Mouse (Mus musculus) forebrain, embryonic 10.5 days (tissue): ENCODE measurements around the gene Smim27. TPM values are rescaled to one million over a fixed set of nuclear protein-coding genes. Genes with fewer than 3 reads are reported as not detected.
"Not testable (repeated sequence)": the region's sequence is repeated elsewhere in the genome, so short reads cannot be mapped to it uniquely, and the experiment has no call there.

Source experiments
- DNase-seq: peaks from one replicate; pipeline ENCODE4 v3.0.0-alpha.2; 2017; ENCODE audit warnings: low spot score; ENCODE audit errors: extremely low spot score
- H3K27ac ChIP-seq: fragments of 300-500 bp; sonication (generic); 2 replicates; pipeline ENCODE4 v1.5.1; 2016; ENCODE audit warnings: mild to moderate bottlenecking
- H3K27me3 ChIP-seq: fragments of 300-500 bp; sonication (generic); 2 replicates; pipeline ENCODE4 v1.6.1; 2016; ENCODE audit warnings: mild to moderate bottlenecking; ENCODE audit not compliant: poor library complexity, severe bottlenecking
- H3K36me3 ChIP-seq: fragments of 300-500 bp; sonication (generic); replicated peaks from 2 replicates; pipeline ENCODE4 v1.6.1; 2016; ENCODE audit warnings: mild to moderate bottlenecking, moderate library complexity
- H3K4me1 ChIP-seq: fragments of 300-500 bp; sonication (generic); 2 replicates; pipeline ENCODE4 v1.6.1; 2016
- H3K4me3 ChIP-seq: fragments of 300-500 bp; sonication (generic); 2 replicates; pipeline ENCODE4 v1.5.1; 2016; ENCODE audit warnings: mild to moderate bottlenecking, moderate library complexity
- H3K9me3 ChIP-seq: fragments of 300-500 bp; sonication (generic); 2 replicates; pipeline ENCODE4 v1.6.1; 2016; ENCODE audit warnings: mild to moderate bottlenecking, moderate library complexity
- WGBS: fragments of 180-500 bp; shearing (Covaris S2); methylation state at CpG from one replicate; pipeline ENCODE4 v1.1.7; 2016; 5-methylcytosine and 5-hydroxymethylcytosine counted together
- polyA plus RNA-seq: library from polyadenylated mRNA; unstranded; fragments of >200 nt; fragmentation: Nextera tagmentation; extraction: Ambion mirVana; gene quantifications from 2 replicates; pipeline ENCODE4 v1.2.1, GENCODE M21; 2016

Gene Smim27
- polyA plus RNA-seq, 1 experiment from 2014 or later: 26.4 TPM

GRCm38 (mm10) chr4:40278880-40279275, 9.5 kb downstream of the Smim27 start:
- H3K36me3 ChIP-seq: peaks cover 23% of the 10 kb centered on the region
- no peaks in the 10 kb centered on the region for H3K9me3 ChIP-seq
- H3K27me3 ChIP-seq: no peaks in the 10 kb centered on the region
- WGBS: 0% methylated on average over 21 of the region's 21 CpGs
- H3K4me3 ChIP-seq: peak overlapping the region; percentile 95
- peak overlapping the region; percentile 87 for H3K27ac ChIP-seq
- no peak for DNase-seq
- peaks cover 21% of the 10 kb centered on the region for H3K4me1 ChIP-seq

DNA sequence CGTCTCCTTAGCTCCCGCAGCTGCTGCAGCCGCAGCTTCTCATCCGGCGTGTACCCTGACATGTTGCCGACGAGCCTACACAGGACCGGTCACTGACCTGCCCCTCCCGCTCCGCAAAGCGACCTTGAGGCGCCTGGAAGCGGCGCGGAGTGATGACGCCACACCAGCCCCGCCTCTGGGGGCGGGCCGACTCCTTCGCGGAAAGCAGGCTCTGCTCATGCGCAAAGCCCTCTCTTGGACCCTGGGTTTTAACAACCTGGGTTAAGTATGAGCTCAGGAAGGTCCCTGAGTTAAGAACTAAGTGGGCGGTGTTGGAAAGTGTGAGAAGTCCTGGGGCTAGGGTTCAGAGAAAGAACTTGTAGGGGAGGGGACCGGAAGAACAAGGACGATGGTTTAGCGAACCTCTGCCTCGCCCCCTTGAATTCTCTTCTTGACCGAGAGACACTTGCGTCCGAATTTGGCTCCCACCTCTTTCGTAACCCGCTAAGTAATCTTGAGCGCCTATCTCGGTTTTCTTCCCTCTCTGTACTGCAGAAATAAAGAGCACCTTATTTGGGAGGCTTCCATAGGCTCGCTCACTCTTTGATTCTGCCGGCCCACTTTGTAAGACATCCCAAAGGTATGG, 10.0 kb downstream of the Smim27 start, which contains the start of gene Ndufb6:
Ndufb6 (minus strand) TSS at position 146 of the 625 bp plus-strand sequence.
- DNase-seq: peak; percentile 96
- no peaks in the 10 kb centered on the region for H3K27me3 ChIP-seq
- H3K36me3 ChIP-seq: peaks cover 20% of the 10 kb centered on the region
- H3K4me3 ChIP-seq: peak within 1 kb of the TSS; percentile 95
- peak within 1 kb of the TSS; percentile 87 for H3K27ac ChIP-seq
- H3K4me1 ChIP-seq: peaks cover 21% of the 10 kb centered on the region
- under 1% methylated on average over 36 of the region's 36 CpGs for WGBS
- no peaks in the 10 kb centered on the region for H3K9me3 ChIP-seq

DNA sequence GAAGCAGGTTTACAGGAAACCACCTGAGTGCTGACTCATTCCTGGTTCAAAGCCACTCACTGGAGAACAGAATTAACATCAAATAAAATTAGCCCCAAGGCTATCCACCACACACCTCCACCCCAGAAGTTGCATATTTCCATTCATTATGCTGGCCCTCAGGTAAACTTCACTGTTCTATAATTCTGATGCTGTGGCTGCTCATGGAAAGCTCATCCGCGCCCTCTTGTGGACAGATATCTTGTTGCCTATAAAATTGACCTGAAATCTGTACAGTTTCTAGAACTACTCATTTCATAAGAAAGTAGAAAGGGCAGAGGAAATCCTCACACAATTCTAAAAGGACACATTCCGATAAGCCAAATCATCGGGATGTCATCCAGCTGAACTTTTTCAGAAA, 16.2 kb downstream of the Smim27 start:
- Histone ChIP-seq H3K36me3 (no peaks in the 10 kb centered on the region), H3K27me3 (no peaks in the 10 kb centered on the region), H3K9me3 (peaks cover 1% of the 10 kb centered on the region; the same call in 1 of the 2 replicates), H3K4me3 (no peak overlapping the region), H3K27ac (no peak overlapping the region), H3K4me1 (no peaks in the 10 kb centered on the region)
- WGBS: 27% methylated on average over 4 of the region's 4 CpGs
- peak; percentile 40 for DNase-seq

DNA sequence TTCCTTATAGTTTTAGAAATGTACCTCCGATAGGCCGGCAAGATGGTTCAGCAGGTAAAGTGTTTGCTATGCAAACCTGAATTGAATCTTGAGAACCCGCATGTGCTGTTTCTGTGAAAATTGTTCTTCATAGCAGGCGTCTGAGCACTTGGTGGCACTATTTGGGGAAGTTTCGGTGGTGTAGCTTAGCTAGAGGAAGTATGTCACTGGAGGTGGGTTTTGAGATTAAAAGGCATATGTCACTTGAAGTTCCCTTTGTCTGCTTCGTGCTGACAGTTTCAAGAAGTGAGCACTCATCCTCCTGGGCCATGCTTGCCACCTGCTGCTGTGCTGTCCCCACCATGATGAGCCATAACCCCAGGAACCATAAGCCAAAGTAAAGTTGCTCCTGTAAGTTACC, 18.0 kb downstream of the Smim27 start:
- WGBS: 82% methylated on average over 6 of the region's 6 CpGs
- H3K9me3 ChIP-seq: peaks cover 13% of the 10 kb centered on the region; the same call in 1 of the 2 replicates
- H3K27me3 ChIP-seq: no peaks in the 10 kb centered on the region
- H3K4me3 ChIP-seq: no peak overlapping the region
- no peak overlapping the region for H3K27ac ChIP-seq
- no peaks in the 10 kb centered on the region for H3K4me1 ChIP-seq
- H3K36me3 ChIP-seq: no peaks in the 10 kb centered on the region
- DNase-seq: no peak

- no peak overlapping the region for H3K27ac ChIP-seq
- peaks cover 16% of the 10 kb centered on the region; the same call in 1 of the 2 replicates for H3K9me3 ChIP-seq
- DNase-seq: no peak
- H3K36me3 ChIP-seq: no peaks in the 10 kb centered on the region
- no peak overlapping the region for H3K4me3 ChIP-seq
- no peaks in the 10 kb centered on the region for H3K27me3 ChIP-seq
- WGBS: 88% methylated on average over 2 of the region's 2 CpGs
- H3K4me1 ChIP-seq: no peaks in the 10 kb centered on the region
Observed at GRCm38 (mm10) chr4:40289046-40289445, 19.7 kb downstream of the Smim27 start.

- peaks cover 23% of the 10 kb centered on the region for H3K9me3 ChIP-seq
- H3K36me3 ChIP-seq, H3K27me3 ChIP-seq, DNase-seq, H3K4me3 ChIP-seq, H3K4me1 ChIP-seq, H3K27ac ChIP-seq: not testable (repeated sequence)
- 92% methylated on average over 11 of the region's 11 CpGs for WGBS
Observed at GRCm38 (mm10) chr4:40291511-40291910, 22.1 kb downstream of the Smim27 start.

DNA sequence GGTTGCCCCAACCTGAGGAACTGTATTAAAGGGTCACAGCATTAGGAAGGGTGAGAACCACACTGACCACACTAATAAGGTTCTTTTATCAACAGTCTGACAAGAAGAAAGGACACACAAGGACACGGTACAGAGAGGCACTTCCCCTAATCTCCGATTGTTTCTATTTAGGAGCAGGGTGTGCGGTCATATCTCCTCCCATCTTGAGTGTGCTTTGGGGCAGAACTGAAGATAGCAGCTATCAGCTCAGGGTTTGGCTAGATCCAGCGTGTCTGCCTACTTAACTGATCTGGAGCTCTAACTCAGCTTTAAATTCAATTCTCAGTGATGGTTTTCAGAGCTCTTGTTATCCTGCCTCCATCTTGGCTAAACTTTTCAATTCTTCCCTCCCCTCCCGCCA, 29.8 kb downstream of the Smim27 start:
- Histone ChIP-seq H3K9me3 (peaks cover 6% of the 10 kb centered on the region), H3K4me1 (0 out of 2 replicates have a peak, but pooled peaks cover 3% of the 10 kb centered on the region), H3K4me3 (no peak overlapping the region), H3K27me3 (peaks cover 16% of the 10 kb centered on the region), H3K36me3 (no peaks in the 10 kb centered on the region), H3K27ac (no peak overlapping the region)
- 84% methylated on average over 5 of the region's 5 CpGs for WGBS
- no peak for DNase-seq

GRCm38 (mm10) chr4:40301076-40301789, 31.9 kb downstream of the Smim27 start:
- H3K9me3 ChIP-seq: no peaks in the 10 kb centered on the region; the same call in 1 of the 2 replicates
- no peaks in the 10 kb centered on the region for H3K36me3 ChIP-seq
- peak; percentile 75 for DNase-seq
- H3K4me3 ChIP-seq: peak overlapping the region; percentile 13; the same call in 1 of the 2 replicates
- H3K27me3 ChIP-seq: peaks cover 16% of the 10 kb centered on the region
- no peak overlapping the region for H3K27ac ChIP-seq
- H3K4me1 ChIP-seq: 0 out of 2 replicates have a peak, but pooled peaks cover 3% of the 10 kb centered on the region
- 18% methylated on average over 16 of the region's 16 CpGs for WGBS

DNA sequence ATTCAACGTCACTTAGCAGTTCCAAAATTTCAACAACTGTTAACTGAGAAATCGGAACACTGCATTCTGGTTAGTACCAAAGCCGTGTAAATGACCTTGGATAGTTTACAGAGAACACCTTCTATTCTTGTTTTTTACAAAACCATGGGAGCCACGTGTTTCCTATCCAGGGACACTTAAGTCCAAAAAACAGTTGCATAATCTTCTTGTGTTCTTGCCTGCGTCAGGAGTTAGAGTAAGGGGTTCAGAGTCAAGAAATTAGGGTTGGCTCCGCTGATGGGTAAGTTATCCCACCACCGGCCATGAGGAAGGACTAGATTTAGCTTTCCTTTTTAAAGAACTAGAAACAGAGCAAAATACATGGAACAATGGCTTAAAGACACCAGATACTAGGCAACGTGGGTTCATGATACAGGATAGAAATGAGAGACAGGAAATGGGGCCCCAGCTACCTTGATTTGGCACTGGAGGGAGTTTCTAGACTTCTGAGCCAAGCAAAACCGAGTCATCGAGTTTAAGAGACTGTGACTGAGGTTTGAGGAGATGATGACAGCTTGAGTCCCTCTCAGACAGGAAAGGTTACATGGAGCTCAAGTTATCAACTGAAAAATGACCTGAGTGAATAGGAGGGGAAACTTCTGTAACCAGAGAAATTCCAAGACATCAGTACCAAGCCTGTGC, 33.2 kb downstream of the Smim27 start:
- H3K4me3 ChIP-seq: no peak overlapping the region
- WGBS: 87% methylated on average over 10 of the region's 10 CpGs
- no peak overlapping the region for H3K27ac ChIP-seq
- H3K36me3 ChIP-seq: no peaks in the 10 kb centered on the region
- peaks cover 16% of the 10 kb centered on the region for H3K27me3 ChIP-seq
- H3K9me3 ChIP-seq: no peaks in the 10 kb centered on the region
- H3K4me1 ChIP-seq: 0 out of 2 replicates have a peak, but pooled peaks cover 3% of the 10 kb centered on the region
- no peak for DNase-seq

- Histone ChIP-seq H3K27me3 (no peaks in the 10 kb centered on the region), H3K9me3 (no peaks in the 10 kb centered on the region), H3K4me1 (no peaks in the 10 kb centered on the region), H3K36me3 (no peaks in the 10 kb centered on the region), H3K4me3 (no peak overlapping the region), H3K27ac (no peak overlapping the region)
- no peak for DNase-seq
Observed at GRCm38 (mm10) chr4:40309682-40310081, 40.3 kb downstream of the Smim27 start.

GRCm38 (mm10) chr4:40310796-40311383, 41.5 kb downstream of the Smim27 start:
- Histone ChIP-seq H3K36me3 (no peaks in the 10 kb centered on the region), H3K9me3 (no peaks in the 10 kb centered on the region), H3K27me3 (no peaks in the 10 kb centered on the region), H3K4me3 (no peak overlapping the region), H3K4me1 (no peaks in the 10 kb centered on the region), H3K27ac (no peak overlapping the region)
- no peak for DNase-seq
- WGBS: 84% methylated on average over 11 of the region's 11 CpGs

DNA sequence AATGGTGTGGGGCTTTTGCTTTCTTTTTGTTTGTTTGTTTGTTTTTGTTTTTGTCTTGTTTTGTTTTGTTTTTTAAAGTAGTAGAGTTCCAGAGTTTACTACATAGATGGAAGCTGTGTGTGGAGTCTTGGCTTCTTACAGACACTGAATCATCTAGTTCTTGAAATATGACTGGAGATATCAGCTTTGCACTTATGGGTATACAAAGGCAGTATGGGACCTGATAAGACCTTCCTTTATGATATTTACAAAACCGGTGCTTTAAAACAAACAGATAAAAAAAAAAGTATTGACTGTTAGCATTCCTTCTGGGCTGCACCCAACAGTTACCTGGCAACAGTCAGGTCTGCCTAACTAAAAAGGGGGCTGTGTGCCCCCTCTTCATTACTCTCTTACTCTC, 42.8 kb downstream of the Smim27 start:
- Histone ChIP-seq H3K4me3 (no peak overlapping the region), H3K9me3 (no peaks in the 10 kb centered on the region), H3K27ac (no peak overlapping the region), H3K4me1 (no peaks in the 10 kb centered on the region), H3K27me3 (no peaks in the 10 kb centered on the region), H3K36me3 (no peaks in the 10 kb centered on the region)
- 84% methylated on average over 1 of the region's 1 CpGs for WGBS
- no peak for DNase-seq
